Mouse (Mus musculus) layer of hippocampus, postnatal 10 days (tissue): Measurements from ENCODE around the gene Ccr2. TPM values are rescaled to one million over a fixed set of nuclear protein-coding genes. Genes with fewer than 3 reads are reported as not detected.
"Not testable (repeated sequence)": the region's sequence is repeated elsewhere in the genome, so short reads cannot be mapped to it uniquely, and the experiment has no call there.

Source experiments
- DNase-seq, 2 experiments: peaks; one replicate each; pipeline ENCODE4 v3.0.0; 2021; ENCODE audit warnings: low spot score in 2 of 2
- total RNA-seq, 2 experiments: library from RNA; stranded (reverse); gene quantifications; 2 replicates each; pipeline ENCODE4 v1.2.3; 2021

Ccr2 gene
- total RNA-seq, 2 experiments from 2014 or later, result 0.29 TPM; not detected in 1

DNA sequence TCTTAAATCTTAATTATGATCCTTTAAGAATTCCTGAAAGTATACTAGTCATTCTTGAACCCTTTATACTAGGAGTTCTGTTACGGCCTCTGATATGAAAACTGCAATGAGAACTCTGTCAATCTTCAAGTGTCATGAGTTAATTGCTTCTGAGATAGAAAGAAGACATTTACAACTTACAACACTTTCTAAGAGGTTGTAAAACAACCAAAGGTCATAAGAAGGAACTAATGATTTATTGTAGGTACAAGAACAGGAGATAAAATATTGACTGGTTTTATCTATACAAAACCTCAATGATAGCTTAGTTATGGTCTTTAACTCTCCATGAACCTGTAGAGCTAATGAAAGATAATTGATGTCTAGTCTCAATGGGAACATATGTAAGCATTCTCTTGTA lies 12.0 kb downstream of the Ccr2 start:
- no peak for DNase-seq

GRCm38 (mm10) chr9:124118489-124118888 lies 16.7 kb downstream of the Ccr2 start:
- DNase-seq, result peak in 1 of 2 experiments; percentile 18

GRCm38 (mm10) chr9:124121387-124122184 lies 19.8 kb downstream of the Ccr2 start, which contains the start of gene Ccr5:
Gene Ccr5, plus strand, starts transcription at chr9:124121543.
- no peak for DNase-seq

- DNase-seq, result no peak
Observed at GRCm38 (mm10) chr9:124125576-124125975, 23.8 kb downstream of the Ccr2 start.

DNA sequence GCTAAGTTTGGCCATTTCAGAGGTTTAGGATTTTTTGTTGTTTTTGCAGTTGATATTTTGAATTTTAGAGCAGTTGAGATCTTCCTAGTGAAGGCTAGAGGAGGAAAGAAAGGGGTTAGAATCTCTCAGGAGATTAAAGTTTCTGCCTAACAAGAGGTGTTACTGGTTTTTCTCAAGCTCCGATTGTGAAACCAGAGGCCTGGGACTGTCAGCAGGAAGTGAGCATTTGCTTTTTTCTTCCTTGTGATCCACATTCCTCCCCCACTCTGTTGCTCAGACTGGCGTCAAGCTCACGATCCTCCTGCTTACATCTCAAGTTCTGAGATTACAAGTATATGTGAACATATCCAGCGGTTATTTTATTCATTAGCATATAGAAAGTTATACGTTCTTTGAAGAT lies 24.6 kb downstream of the Ccr2 start:
- no peak for DNase-seq

- no peak for DNase-seq
Observed at GRCm38 (mm10) chr9:124127412-124127811, 25.7 kb downstream of the Ccr2 start.

- peak; percentile 32 to 49 for DNase-seq
Observed at GRCm38 (mm10) chr9:124128379-124128778, 26.6 kb downstream of the Ccr2 start.

DNA sequence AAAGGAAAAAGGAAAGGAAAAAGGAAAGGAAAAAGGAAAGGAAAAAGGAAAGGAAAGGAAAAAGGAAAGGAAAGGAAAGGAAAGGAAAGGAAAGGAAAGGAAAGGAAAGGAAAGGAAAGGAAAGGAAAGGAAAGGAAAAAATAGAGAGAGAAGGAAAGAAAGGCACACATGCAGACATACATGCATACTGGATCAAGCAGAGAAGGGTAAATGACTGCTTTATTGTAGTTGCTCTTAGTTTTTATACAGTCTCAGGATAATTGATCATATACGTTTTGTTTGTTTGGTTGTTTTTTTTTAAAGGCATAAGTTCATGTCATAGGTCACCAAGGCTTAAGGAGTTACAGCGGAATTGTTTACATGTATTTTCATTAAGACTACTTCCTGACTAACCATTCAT lies 31.1 kb downstream of the Ccr2 start:
- DNase-seq, result not testable (repeated sequence)

DNA sequence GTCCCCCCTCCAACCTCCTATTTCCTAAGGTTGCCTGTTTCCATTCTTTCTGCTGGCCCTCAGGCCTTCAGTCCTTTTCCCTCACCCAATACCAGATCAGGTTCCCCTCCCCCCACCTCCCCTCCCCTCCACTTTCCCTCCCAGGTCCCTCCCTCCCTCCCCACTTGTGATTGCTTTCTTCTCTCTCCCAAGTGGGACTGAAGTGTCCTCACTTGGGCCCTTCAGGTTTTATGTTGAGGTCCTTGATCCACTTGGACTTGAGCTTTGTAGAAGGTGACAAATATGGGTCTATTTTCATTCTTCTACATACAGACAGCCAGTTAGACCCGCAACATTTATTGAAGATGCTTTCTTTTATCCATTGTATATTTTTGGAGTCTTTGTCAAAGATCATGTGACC lies 33.2 kb downstream of the Ccr2 start:
- DNase-seq, result not testable (repeated sequence)

GRCm38 (mm10) chr9:124137619-124138018 lies 35.9 kb downstream of the Ccr2 start:
- DNase-seq, result no peak

GRCm38 (mm10) chr9:124138055-124138775 lies 36.5 kb downstream of the Ccr2 start:
- DNase-seq, result no peak

GRCm38 (mm10) chr9:124143678-124144077 lies 41.9 kb downstream of the Ccr2 start:
- DNase-seq, result no peak

GRCm38 (mm10) chr9:124146307-124146706 lies 44.6 kb downstream of the Ccr2 start:
- DNase-seq, result no peak

Other genes with a start within 250 kb of the Ccr2 start
- not detected for gene Xcr1, start 239.9 kb upstream of the Ccr2 start, total RNA-seq
- under 1 TPM; 0.65 to 0.85 TPM for gene Ccr1, start 133.3 kb upstream of the Ccr2 start, total RNA-seq
- gene Ccr1l1, start 123.5 kb upstream of the Ccr2 start, total RNA-seq, result not detected
- not detected for gene Ccr3, start 80.0 kb upstream of the Ccr2 start, total RNA-seq
- 10 to 100 TPM in 1 of 2 experiments, 1 to 10 TPM in 1; 9.0 to 10.8 TPM for gene Ccr5, start 19.6 kb downstream of the Ccr2 start, total RNA-seq
- gene 2010315B03Rik, start 210.7 kb downstream of the Ccr2 start, total RNA-seq, result 10 to 100 TPM; 14.7 to 18.2 TPM